Mouse (Mus musculus) gonadal fat pad, adult 2 months (tissue): ENCODE results near the gene Grin2b. TPM values are rescaled to one million over a fixed set of nuclear protein-coding genes. Genes with fewer than 3 reads are reported as not detected.
"Not testable (repeated sequence)": the region's sequence is repeated elsewhere in the genome, so short reads cannot be mapped to it uniquely, and the experiment has no call there.

ENCODE experiments used
- DNase-seq: peaks from one replicate; pipeline ENCODE4 v3.0.0-alpha.2; 2012; ENCODE audit warnings: low read depth
- polyA plus RNA-seq: library from polyadenylated mRNA; depleted of rRNA; stranded (reverse); fragments of >200 nt; gene quantifications from 2 replicates; pipeline ENCODE4 v1.2.3, GENCODE M21; 2012

Grin2b gene
- polyA plus RNA-seq, 1 experiment = 0.04 TPM

DNA sequence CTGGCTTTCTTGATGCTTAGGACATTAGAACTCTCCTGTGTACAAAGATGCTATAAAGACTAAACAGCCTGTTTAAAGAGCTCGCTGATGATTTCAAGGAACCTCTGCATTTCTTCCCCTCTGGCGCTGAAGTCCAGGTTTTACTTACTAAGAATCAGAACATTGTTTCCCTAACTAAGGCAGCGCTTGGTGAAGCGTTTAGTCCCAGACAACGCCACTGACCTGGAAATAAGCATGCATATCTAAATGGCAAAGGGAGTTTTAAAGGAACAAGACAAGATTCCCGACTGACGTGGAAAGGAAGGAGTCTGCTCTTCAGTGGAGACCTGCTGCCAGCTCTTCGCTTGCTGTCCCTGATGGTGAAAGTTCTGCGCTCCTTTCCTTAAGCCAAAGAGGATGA lies 367.9 kb downstream of the Grin2b start:
- no peak for DNase-seq

DNA sequence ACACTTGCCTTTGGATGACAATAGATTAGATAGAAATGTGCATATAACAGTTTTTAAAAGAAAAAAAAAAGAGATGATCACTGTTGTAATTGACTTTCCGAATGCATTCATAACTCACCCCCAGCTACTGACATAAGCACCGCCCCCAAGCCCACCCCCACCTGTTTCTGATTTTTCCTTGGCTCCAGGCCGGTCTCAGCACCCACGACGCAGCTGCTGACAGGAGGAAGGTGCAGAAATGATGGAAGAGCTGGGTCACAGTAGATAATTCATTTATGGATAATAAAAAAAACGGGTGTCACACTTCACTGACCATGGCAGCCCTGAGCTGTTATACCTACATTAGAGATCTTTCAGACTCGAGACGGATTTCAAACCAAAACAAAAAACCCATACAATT lies 373.4 kb downstream of the Grin2b start:
- no peak for DNase-seq

DNA sequence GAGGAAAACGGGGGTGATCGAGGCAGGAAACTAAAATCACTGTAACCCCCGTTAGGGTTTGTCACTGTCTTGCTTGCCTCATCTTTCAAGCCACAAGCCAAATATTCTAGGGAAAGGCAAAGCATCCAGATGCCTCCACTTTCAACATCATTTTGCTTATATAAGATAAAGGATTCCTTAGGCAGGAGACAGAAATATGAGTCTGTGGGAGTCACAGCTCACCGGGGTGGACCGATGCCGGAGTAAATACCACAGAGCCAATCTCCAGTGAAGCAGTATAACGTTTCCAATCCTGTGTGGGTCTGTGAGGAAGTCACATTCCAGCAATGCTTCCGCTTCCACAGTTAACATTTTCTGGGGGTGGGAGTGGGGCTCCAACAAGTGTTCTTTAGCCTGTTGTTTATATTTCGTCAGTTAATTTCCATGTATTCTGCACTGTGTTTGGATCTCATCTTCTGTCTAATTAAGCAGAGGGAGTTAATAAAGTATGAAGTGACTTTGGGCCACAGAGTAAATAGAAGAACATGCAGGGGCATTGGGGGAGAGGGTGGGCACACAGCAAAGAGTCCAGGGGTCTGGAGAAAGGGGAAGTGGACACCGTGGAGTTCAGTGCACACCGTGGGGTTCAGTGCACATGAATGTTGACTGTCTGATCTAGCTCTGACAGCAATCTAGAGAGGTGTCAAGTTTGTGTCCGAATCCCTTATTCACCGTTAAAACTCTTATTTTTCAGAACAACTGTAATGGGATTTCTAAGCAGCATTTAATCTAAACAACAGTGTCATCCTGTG lies 374.9 kb downstream of the Grin2b start:
- DNase-seq = no peak

DNA sequence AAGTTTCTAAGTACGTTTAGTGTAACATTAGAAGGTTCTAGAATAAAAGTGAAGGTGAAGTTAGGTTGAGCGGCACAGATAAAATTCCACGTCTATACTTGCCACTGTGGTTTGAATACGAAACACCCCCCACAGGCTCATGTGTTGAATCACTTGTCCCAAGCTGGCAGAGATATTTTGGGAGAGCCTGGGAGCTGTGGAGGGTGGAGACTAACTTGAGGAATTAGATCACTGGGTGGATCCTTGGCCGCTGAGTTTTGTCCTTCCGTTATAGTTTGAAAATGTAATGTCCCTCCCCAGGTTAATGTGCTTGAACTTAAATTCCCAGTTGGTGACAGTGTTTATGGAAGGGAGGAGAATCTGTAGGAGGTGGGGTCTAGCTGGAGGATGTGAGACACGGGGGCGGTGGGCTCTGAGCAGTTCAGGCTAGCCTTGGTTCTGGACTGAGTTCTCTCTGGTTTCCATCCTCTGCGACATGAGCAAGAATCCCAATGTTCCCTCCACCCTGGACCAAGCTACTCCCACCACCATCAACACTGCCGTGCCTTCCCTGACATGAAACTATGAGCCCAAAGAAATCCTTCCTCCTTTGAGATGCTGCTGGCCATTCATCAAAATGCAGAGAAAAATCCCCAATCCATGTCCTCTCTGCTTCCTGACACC lies 375.8 kb downstream of the Grin2b start:
- DNase-seq = no peak

DNA sequence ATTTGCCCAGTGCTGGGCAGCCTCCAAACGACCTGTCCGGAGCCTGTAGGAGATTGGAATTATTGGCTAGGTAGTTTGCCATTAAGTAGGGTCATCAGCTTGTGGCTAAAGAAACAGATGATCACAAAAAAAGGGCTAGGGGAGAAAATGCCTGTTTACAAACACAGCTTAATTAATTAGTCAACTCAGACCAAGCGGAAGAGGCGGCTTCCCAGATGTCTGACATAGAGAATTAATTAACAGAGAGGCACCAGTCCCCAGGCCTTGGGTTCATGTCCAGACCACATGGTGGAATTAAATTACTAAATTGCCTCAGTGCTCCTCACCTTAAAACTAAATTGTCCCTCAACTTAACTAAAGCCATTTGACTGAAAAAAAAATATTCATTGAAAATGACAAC lies 376.4 kb downstream of the Grin2b start:
- no peak for DNase-seq

DNA sequence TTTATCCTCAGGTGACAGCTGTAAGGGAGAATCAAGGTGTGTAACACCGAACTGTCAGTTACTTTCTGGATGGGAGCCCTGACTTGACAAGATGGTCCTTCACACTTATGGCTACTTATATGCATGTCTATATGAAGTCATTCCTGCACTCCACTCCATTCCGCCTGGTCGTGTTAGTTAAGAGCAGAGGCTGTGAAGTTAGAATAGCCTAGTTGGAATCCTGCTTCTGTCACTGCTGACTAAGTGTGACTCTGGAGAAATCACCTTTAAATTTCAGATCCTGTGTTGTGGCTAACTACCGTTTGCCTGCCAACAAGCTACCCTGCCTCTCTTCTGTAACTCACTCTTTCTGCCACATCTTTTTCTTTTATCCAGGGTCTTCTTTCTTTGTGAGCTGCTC lies 381.9 kb downstream of the Grin2b start:
- no peak for DNase-seq

DNA sequence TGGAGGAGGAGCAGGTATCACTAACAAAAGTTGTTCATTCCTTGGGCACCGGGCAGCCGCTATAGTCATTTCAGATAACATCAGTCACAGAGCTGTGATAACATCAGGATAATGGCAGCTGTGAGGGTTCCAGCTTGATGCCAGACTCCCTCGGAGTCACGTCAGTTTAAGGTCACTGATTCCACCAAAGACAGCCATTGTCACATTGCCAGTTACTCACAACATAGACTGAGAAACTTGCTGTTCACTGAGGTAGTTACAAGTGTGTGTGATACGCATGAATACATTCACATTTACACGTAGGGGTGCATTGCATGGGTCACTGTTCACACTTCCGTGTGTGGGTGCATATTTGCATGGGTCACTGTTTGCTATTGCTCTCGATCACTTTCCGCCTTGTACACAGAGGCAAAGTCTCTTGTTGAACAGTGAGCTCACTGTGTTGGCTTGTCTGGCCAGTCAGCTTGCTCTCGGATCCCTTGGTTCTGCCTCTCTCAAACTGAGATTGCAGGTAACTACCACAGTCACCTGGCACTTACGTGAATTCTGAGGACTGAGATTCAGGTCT lies 383.6 kb downstream of the Grin2b start:
- DNase-seq = no peak

DNA sequence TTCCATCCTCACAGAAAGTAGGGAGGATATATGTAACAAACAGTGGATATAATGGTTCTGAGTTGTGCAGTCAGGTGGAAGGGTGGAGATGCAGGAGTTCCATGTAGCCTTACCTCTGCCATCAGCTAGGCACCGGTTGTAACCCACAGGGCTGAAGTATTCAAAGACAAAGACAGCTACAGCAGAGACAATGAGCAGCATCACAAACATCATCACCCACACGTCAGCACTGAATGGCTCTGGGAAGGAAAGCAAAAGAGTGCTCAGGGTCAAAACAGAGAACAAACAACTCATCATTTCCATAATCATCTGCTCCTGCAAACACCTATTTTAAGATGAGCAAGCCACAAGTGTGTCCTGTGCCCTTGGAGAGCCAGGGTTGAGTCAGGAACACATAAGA lies 398.6 kb downstream of the Grin2b start:
- DNase-seq = no peak

DNA sequence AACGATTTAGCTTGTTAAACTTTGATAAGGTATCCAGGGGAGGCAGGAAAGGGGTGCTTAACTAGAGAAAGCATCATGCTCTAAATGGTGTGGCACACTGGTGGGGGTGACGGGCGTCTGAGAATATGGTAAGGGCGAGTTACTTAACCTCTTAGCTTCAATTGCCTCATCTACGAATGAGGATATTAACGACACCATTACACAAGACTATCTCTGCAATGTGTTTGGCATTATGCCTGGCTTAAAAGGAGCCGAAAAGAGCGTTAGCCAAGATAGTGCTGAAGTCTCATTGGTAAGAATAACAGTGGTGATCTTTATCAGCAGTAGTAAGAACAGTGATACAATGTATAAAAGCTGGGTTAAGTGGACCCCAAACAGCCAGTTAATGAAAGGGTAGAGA lies 405.7 kb downstream of the Grin2b start:
- DNase-seq = peak; percentile 60

DNA sequence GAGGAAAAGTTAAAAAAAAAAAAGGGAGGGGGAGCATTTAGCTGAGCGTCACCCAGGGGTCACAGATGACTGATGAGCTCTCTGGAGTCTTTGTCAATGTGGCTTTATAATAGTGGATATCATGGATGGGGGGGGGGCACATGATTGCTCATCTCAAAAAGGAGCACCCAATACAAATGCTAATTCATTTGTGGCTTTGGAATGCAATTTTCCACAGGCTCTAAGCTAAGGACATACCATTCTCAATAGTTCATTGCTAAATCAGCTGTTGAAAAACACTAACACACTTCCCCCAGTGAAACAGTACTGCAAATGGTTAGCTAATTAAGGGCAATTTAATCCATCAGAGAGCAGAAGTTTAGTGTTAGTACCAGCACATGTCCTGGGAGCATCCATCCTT lies 414.6 kb downstream of the Grin2b start:
- no peak for DNase-seq

DNA sequence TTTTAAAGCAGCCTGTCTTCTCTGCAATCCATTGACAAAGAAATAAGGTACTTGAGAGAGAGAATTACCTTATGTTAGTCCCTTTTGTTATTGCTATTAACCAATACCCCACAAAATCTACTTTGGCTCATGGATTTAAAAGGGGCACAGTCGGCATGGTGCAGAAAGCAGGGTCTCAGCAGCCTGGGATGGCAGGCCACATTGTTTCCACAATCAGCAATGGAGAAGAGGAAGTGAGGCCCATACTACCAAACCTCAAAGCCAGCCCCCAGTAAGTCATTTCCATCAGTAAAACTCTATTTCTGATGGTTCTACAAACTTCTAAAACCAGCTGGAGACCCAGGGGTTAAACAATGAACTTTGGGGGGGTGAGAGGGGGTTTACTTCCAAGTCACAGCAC lies 417.2 kb downstream of the Grin2b start:
- no peak for DNase-seq

DNA sequence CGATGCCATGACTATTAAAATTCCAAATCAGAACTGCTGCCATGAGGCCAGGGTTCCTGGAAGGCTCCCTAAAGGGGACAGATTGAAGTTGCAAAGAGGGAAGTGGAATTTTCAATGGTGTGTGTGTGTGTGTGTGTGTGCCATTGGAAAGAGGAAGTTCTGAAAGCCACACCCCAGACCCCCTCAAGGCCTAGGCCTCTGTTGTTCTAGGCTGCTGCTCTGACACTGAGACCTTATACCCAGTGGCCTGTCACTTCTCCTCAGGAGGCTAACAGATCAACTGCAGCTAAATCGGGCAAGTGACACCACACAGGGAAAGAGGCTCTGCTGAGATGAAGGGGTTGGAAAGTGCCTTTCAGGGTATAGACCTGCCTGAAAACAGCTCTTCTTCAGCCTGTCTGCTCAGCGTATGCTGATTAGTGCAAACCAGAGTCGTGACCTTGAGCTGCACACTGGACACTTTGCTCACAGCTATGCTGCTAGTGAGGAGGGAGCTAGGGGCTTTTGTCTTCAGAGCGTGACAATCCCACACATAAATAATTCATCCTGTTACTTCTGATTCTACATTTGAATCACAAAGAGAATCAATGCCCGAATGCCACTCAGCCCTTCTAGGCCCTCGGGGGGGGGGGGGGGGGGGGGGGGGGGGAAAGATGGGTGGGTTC lies 424.8 kb downstream of the Grin2b start:
- DNase-seq = no peak

DNA sequence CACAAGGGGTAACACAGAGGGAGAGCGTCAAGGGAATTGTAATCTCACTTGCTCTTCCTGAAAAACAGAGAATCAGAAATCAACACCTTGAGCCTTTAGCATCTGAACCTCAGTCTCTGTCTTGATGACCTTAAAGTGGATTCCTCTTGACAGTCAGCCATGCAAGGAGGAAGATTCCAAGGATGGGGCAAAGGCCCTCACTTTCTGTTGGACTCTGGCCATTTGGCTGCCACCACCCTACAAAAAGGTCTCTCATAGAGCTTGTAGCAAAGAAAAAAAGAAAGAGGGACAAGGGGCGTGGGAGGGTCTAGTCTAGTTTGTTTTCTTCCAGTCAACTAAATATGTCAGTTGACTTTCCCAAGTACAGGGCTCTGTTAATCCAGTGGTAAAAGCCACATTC lies 427.7 kb downstream of the Grin2b start:
- no peak for DNase-seq

DNA sequence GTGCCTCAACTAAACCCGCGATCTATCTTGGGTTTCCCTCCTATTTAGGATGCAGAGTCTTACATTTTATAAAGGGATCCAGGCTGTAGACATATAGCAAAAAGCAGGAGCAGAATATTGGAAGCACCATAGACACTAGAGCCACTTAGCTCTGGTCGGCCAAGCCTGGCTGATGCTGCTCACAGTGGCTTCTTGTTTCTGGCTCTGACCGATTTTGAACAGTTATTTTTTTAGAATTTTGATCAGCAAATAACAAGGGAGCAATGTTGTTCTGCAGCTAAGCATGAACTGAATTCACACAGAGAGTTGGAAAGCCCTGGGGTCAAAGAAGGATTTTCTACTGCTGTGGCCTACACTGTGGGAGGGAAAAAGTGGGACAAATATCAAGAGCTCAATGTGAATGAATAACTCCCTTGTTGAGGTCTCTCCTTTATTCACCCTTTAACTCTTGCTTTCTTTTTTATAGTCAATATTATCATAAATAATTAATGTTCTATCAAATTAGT lies 439.0 kb downstream of the Grin2b start:
- DNase-seq = no peak

DNA sequence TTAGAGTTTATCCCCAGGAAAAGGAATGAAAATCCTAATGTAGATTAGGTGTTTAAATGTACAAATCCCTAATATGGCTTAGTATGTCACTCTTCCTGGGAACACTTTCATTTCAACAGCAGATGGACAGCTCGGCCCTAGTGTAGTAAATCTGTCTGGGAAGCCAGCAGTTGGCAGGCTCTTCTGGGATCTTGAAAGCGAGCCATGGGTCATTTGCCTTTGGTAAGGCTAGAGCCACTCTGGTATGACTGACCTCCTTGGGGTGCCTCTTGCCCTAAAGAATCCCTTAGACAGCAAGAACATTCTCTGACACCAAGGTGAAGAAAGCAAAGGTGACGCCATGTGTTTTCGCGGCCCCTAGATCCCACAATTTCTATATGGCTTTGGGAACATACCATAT lies 446.2 kb downstream of the Grin2b start:
- DNase-seq = no peak

DNA sequence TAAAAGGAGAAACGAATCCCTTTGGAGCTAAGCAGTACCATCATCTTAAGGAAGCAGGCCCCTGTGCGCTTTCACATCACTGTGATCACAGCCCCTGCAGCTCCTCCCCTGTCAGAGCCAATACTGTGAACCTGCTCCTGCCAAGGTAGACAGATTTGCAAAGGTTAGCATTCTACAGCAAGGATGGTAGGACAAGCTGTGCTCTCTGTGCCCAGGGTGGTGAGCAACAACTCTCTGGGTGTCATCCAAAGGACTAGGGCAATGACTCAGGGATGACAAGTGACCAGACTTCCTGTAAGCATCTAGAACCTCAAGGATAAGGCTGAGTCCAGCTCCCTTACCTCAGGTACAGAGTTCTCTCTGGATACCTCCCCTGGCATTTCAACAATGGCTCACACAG lies 451.6 kb downstream of the Grin2b start:
- no peak for DNase-seq

DNA sequence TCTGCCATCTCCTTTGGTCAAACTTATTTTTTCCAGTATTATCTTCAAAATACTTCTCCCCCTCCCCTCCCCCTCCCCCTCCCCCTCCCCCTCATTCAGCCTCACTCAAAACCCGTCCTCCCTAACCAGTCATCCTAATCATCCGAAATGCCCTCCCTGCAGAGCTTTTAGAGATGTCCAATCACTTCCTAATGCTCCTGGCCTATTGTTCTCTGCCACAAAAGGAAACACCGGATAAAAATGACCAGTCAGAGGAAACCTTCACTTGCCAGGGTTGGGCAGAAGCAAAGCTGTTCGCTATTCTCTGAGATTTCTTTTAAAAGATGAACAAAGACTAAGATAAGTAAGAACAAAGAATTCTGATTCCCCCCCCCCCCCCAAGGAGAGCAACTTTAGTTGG lies 458.4 kb downstream of the Grin2b start:
- DNase-seq = no peak

DNA sequence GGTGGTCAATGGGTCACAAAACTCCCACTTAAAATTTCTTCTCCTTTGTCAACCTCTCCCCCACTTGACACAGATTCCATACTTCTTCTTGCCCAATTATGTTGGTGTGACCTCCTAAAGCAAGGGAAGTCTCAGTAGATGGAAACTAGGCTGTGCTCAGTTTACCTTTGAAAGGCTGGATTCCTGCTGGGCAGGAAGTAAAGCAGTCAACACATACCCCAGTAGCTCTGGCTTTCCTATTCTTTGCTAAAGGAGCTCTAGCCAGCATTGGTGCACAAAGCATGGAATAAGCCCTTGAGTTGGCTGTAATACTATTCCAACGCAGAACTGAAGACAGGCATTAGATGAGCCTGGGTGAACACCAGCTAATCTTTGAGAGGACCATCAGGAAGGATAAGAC lies 459.1 kb downstream of the Grin2b start:
- DNase-seq = no peak

DNA sequence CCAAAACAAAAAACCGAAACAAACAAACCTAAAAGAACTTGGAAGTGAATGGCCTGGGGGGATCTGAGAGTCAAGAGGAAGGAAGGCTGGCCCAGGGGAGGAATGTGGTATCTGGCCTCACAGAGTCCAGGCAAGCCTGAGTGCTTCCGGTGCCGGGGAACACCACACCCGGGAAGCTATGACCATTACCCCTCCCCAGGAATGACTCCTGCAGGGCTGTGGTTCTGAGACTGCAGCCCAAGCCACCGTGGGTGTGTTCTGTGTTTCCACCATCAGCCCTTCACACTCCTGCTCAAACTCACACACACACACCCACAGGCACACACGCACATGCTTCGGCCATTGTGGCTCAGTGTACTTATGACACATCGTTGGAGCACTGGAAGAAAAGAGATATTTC lies 459.6 kb downstream of the Grin2b start:
- DNase-seq = no peak

DNA sequence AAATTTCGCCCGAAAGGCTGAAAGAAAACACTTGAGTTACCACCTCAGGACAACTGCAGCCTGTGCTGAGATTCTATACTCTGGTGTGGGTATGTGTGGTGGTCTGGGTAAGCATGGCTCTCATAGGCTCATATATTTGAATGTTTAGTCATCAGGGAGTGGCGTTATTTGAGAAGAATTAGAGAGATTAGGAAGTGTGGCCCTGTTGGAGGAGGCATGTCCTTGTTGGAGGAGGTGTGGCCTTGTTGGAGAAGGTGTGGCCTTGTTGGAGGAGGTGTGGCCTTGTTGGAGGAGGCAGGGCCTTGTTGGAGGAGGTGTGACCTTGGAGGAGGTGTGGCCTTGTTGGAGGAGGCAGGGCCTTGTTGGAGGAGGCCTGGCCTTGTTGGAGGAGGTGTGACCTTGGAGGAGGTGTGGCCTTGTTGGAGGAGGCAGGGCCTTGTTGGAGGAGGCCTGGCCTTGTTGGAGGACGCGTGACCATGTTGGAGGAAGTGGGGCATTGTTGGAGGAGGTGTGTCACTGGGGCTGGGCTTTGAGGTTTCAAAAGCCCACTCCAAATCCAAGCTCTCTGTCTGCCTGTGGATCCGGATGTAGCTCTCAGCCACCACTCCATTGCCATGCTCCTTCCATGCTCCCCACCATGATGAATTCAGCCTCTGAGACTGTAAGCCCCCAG lies 466.3 kb downstream of the Grin2b start:
- not testable (repeated sequence) for DNase-seq

DNA sequence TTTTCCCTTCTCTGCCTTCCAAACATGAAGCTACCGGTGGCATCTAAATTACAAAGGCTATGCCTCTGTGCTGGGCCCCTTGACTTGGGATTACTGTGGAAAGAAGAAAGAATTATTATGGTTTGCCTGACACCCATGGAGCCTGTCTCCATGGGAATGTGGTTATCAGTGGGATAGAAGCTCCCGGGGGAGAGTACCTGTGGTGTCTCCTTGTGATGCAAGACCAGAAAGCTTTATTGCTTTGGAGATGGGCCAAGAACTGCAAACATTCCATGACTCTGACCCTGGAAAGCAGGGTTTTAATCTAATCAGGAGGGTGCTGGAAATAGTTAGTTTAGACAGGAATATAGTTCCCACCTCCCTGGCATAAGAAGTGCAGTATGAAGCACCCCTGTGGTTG lies 469.7 kb downstream of the Grin2b start:
- DNase-seq = no peak

DNA sequence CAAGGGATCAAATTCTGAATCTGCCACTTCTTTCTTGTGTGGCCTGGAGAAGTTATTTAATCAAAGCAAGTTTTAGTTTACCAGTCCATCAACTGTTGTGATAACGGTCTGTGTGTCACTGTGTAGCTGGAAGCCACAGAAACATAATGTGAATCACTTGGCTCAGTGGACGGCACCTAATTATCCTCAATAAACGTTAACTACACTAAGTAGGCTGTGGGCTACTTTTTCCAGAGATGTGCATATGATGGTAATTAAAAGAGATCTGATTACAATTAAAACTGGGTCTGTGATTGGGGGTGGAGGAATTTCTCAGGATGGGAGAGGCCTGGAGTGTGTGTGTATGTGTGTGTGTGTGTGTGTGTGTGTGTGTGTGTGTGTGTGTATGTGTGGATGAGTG lies 471.9 kb downstream of the Grin2b start:
- no peak for DNase-seq
